Mouse (Mus musculus): ENCODE data around the gene D17Wsu92e. TPM values are rescaled to one million over a fixed set of nuclear protein-coding genes. Genes with fewer than 3 reads are reported as not detected.

D17Wsu92e gene
- polyA plus RNA-seq, 1 experiment: 196 TPM

- no peak for TF ChIP-seq CTCF (IDR thresholded peaks at IDR 0.05; ENCODE audit: extremely low read depth, insufficient read depth, low read length)
- TF ChIP-seq POLR2A (IDR thresholded peaks at IDR 0.05; ENCODE audit: extremely low read depth, insufficient read depth, low read length): no peak
- Histone ChIP-seq H3K4me3 (ENCODE audit: insufficient read depth, low read length) (no peak overlapping the region), H3K27ac (ENCODE audit: insufficient read depth, low read length) (no peak overlapping the region), H3K4me1 (ENCODE audit: control insufficient read depth, insufficient read depth, low read length) (peaks cover 18% of the 10 kb centered on the region)
Observed at GRCm38 (mm10) chr17:27793144-27793543, 27.3 kb downstream of the D17Wsu92e start.

- Histone ChIP-seq H3K27ac (ENCODE audit: insufficient read depth, low read length) (no peak overlapping the region), H3K4me3 (ENCODE audit: insufficient read depth, low read length) (no peak overlapping the region), H3K4me1 (ENCODE audit: control insufficient read depth, insufficient read depth, low read length) (peaks cover 15% of the 10 kb centered on the region)
- no peak for TF ChIP-seq CTCF (IDR thresholded peaks at IDR 0.05; ENCODE audit: extremely low read depth, insufficient read depth, low read length)
- TF ChIP-seq POLR2A (IDR thresholded peaks at IDR 0.05; ENCODE audit: extremely low read depth, insufficient read depth, low read length): no peak
Observed at GRCm38 (mm10) chr17:27792516-27792915, 27.9 kb downstream of the D17Wsu92e start.

- no peak overlapping the region for H3K27ac ChIP-seq (ENCODE audit: insufficient read depth, low read length)
- no peak for TF ChIP-seq CTCF (IDR thresholded peaks at IDR 0.05; ENCODE audit: extremely low read depth, insufficient read depth, low read length)
- no peak for TF ChIP-seq POLR2A (IDR thresholded peaks at IDR 0.05; ENCODE audit: extremely low read depth, insufficient read depth, low read length)
- H3K4me3 ChIP-seq (ENCODE audit: insufficient read depth, low read length): no peak overlapping the region
- peaks cover 8% of the 10 kb centered on the region for H3K4me1 ChIP-seq (ENCODE audit: control insufficient read depth, insufficient read depth, low read length)
Observed at GRCm38 (mm10) chr17:27791556-27791955, 28.9 kb downstream of the D17Wsu92e start.

- no peak overlapping the region for H3K4me3 ChIP-seq (ENCODE audit: insufficient read depth, low read length)
- no peak for TF ChIP-seq CTCF (IDR thresholded peaks at IDR 0.05; ENCODE audit: extremely low read depth, insufficient read depth, low read length)
- no peak for TF ChIP-seq POLR2A (IDR thresholded peaks at IDR 0.05; ENCODE audit: extremely low read depth, insufficient read depth, low read length)
- H3K27ac ChIP-seq (ENCODE audit: insufficient read depth, low read length): no peak overlapping the region
- peaks cover 8% of the 10 kb centered on the region for H3K4me1 ChIP-seq (ENCODE audit: control insufficient read depth, insufficient read depth, low read length)
Observed at GRCm38 (mm10) chr17:27790976-27791375, 29.5 kb downstream of the D17Wsu92e start.

- H3K4me3 ChIP-seq (ENCODE audit: insufficient read depth, low read length): no peak overlapping the region
- peaks cover 8% of the 10 kb centered on the region for H3K4me1 ChIP-seq (ENCODE audit: control insufficient read depth, insufficient read depth, low read length)
- H3K27ac ChIP-seq (ENCODE audit: insufficient read depth, low read length): no peak overlapping the region
- TF ChIP-seq CTCF (IDR thresholded peaks at IDR 0.05; ENCODE audit: extremely low read depth, insufficient read depth, low read length) (no peak), POLR2A (IDR thresholded peaks at IDR 0.05; ENCODE audit: extremely low read depth, insufficient read depth, low read length) (no peak)
Observed at GRCm38 (mm10) chr17:27790015-27790414, 30.4 kb downstream of the D17Wsu92e start.

- Histone ChIP-seq H3K27ac (ENCODE audit: insufficient read depth, low read length) (no peak overlapping the region), H3K4me3 (ENCODE audit: insufficient read depth, low read length) (no peak overlapping the region), H3K4me1 (ENCODE audit: control insufficient read depth, insufficient read depth, low read length) (peaks cover 8% of the 10 kb centered on the region)
- TF ChIP-seq POLR2A (IDR thresholded peaks at IDR 0.05; ENCODE audit: extremely low read depth, insufficient read depth, low read length) (no peak), CTCF (IDR thresholded peaks at IDR 0.05; ENCODE audit: extremely low read depth, insufficient read depth, low read length) (no peak)
Observed at GRCm38 (mm10) chr17:27788456-27789172, 31.8 kb downstream of the D17Wsu92e start.

GRCm38 (mm10) chr17:27783567-27783966 is 36.9 kb downstream of the D17Wsu92e start:
- Histone ChIP-seq H3K4me1 (ENCODE audit: control insufficient read depth, insufficient read depth, low read length) (peaks cover 2% of the 10 kb centered on the region; the same call in 1 of the 2 replicates), H3K4me3 (ENCODE audit: insufficient read depth, low read length) (no peak overlapping the region), H3K27ac (ENCODE audit: insufficient read depth, low read length) (no peak overlapping the region)
- TF ChIP-seq CTCF (IDR thresholded peaks at IDR 0.05; ENCODE audit: extremely low read depth, insufficient read depth, low read length) (no peak), POLR2A (IDR thresholded peaks at IDR 0.05; ENCODE audit: extremely low read depth, insufficient read depth, low read length) (no peak)

- no peak overlapping the region for H3K4me3 ChIP-seq (ENCODE audit: insufficient read depth, low read length)
- TF ChIP-seq CTCF (IDR thresholded peaks at IDR 0.05; ENCODE audit: extremely low read depth, insufficient read depth, low read length) (no peak), POLR2A (IDR thresholded peaks at IDR 0.05; ENCODE audit: extremely low read depth, insufficient read depth, low read length) (no peak)
- H3K4me1 ChIP-seq (ENCODE audit: control insufficient read depth, insufficient read depth, low read length): peaks cover 2% of the 10 kb centered on the region; the same call in 1 of the 2 replicates
- no peak overlapping the region for H3K27ac ChIP-seq (ENCODE audit: insufficient read depth, low read length)
Observed at GRCm38 (mm10) chr17:27781059-27781687, 39.3 kb downstream of the D17Wsu92e start.

GRCm38 (mm10) chr17:27779755-27780154 is 40.7 kb downstream of the D17Wsu92e start:
- H3K4me3 ChIP-seq (ENCODE audit: insufficient read depth, low read length): no peak overlapping the region
- peaks cover 2% of the 10 kb centered on the region; the same call in 1 of the 2 replicates for H3K4me1 ChIP-seq (ENCODE audit: control insufficient read depth, insufficient read depth, low read length)
- TF ChIP-seq POLR2A (IDR thresholded peaks at IDR 0.05; ENCODE audit: extremely low read depth, insufficient read depth, low read length) (no peak), CTCF (IDR thresholded peaks at IDR 0.05; ENCODE audit: extremely low read depth, insufficient read depth, low read length) (no peak)
- H3K27ac ChIP-seq (ENCODE audit: insufficient read depth, low read length): no peak overlapping the region
